Mouse (Mus musculus) midbrain, embryonic 15.5 days (tissue): ENCODE data around the gene Hoxa1. TPM values are rescaled to one million over a fixed set of nuclear protein-coding genes. Genes with fewer than 3 reads are reported as not detected.

Experiments
- ATAC-seq: fragments of 200-750 bp; cut with Nextera tagmentation; replicated peaks from 2 replicates; pipeline ENCODE4 v1.8.0; 2017; ENCODE audit warnings: moderate TSS enrichment
- H3K27ac ChIP-seq: fragments of 300-500 bp; sonication (generic); 2 replicates; pipeline ENCODE4 v1.5.1; 2015; ENCODE audit warnings: mild to moderate bottlenecking, inconsistent platforms
- H3K27me3 ChIP-seq: fragments of 300-500 bp; sonication (generic); replicated peaks from 2 replicates; pipeline ENCODE4 v1.6.1; 2015; ENCODE audit warnings: inconsistent platforms
- H3K36me3 ChIP-seq: fragments of 300-500 bp; sonication (generic); replicated peaks from 2 replicates; pipeline ENCODE4 v1.6.1; 2015; ENCODE audit warnings: inconsistent platforms
- H3K4me1 ChIP-seq: fragments of 300-500 bp; sonication (generic); 2 replicates; pipeline ENCODE4 v1.6.1; 2015; ENCODE audit warnings: inconsistent platforms
- H3K4me2 ChIP-seq: fragments of 300-500 bp; sonication (generic); 2 replicates; pipeline ENCODE4 v1.6.1; 2015; ENCODE audit warnings: inconsistent platforms, mild to moderate bottlenecking, moderate library complexity
- H3K4me3 ChIP-seq: fragments of 300-500 bp; sonication (generic); 2 replicates; pipeline ENCODE4 v1.5.1; 2015; ENCODE audit warnings: mild to moderate bottlenecking, inconsistent platforms
- H3K9ac ChIP-seq: fragments of 300-500 bp; sonication (generic); 2 replicates; pipeline ENCODE4 v1.6.1; 2015; ENCODE audit warnings: mild to moderate bottlenecking, inconsistent platforms
- H3K9me3 ChIP-seq: fragments of 300-500 bp; sonication (generic); 2 replicates; pipeline ENCODE4 v1.6.1; 2016; ENCODE audit warnings: inconsistent platforms
- WGBS: fragments of 180-500 bp; shearing (Covaris S2); methylation state at CpG from one replicate; pipeline ENCODE4 v1.1.7; 2015; ENCODE audit warnings: mixed read lengths; 5-methylcytosine and 5-hydroxymethylcytosine counted together
- polyA plus RNA-seq: library from polyadenylated mRNA; unstranded; fragments of >200 nt; fragmentation: Nextera tagmentation; extraction: Ambion mirVana; gene quantifications from 2 replicates; pipeline ENCODE4 v1.2.1, GENCODE M21; 2015

The Hoxa1 gene
- polyA plus RNA-seq, 1 experiment from 2014 or later, result 0.14 TPM

- WGBS, result 1% methylated on average over 9 of the region's 9 CpGs
- Histone ChIP-seq H3K9ac (no peak overlapping the region), H3K27me3 (peaks cover 96% of the 10 kb centered on the region), H3K4me1 (peaks cover 13% of the 10 kb centered on the region), H3K4me3 (no peak overlapping the region), H3K27ac (no peak overlapping the region), H3K36me3 (no peaks in the 10 kb centered on the region), H3K9me3 (no peaks in the 10 kb centered on the region), H3K4me2 (no peak overlapping the region)
- no peak for ATAC-seq
These were observed 1.9 kb upstream of the Hoxa1 start for GRCm38 (mm10) chr6:52159979-52160378.

- 3% methylated on average over 12 of the region's 12 CpGs for WGBS
These were observed 1.1 kb upstream of the Hoxa1 start for GRCm38 (mm10) chr6:52159164-52159761.

GRCm38 (mm10) chr6:52157466-52158275 lies 446 bp downstream of the Hoxa1 start:
- H3K9ac ChIP-seq, result no peak overlapping the region
- peak overlapping the region; percentile 40 for H3K4me3 ChIP-seq
- H3K27ac ChIP-seq, result no peak overlapping the region
- H3K4me2 ChIP-seq, result peak overlapping the region; percentile 74
- no peaks in the 10 kb centered on the region for H3K36me3 ChIP-seq
- peaks cover 98% of the 10 kb centered on the region for H3K27me3 ChIP-seq
- no peaks in the 10 kb centered on the region for H3K9me3 ChIP-seq
- WGBS, result 2% methylated on average over 32 of the region's 32 CpGs
- peaks cover 13% of the 10 kb centered on the region for H3K4me1 ChIP-seq
- no peak; the same call in 1 of the 2 replicates for ATAC-seq

More at GRCm38 (mm10) chr6:52159164-52159761, 1.1 kb upstream of the Hoxa1 start:
- Histone ChIP-seq H3K9me3 (no peaks in the 10 kb centered on the region), H3K27ac (no peak overlapping the region), H3K4me2 (peak overlapping the region; percentile 74), H3K36me3 (no peaks in the 10 kb centered on the region), H3K9ac (no peak overlapping the region), H3K27me3 (peaks cover 98% of the 10 kb centered on the region), H3K4me1 (peaks cover 13% of the 10 kb centered on the region), H3K4me3 (no peak overlapping the region; the same call in 1 of the 2 replicates)
- ATAC-seq, result no peak

- Histone ChIP-seq H3K36me3 (no peaks in the 10 kb centered on the region), H3K27ac (no peak overlapping the region), H3K4me3 (no peak overlapping the region), H3K4me1 (peaks cover 13% of the 10 kb centered on the region), H3K27me3 (peaks cover 98% of the 10 kb centered on the region), H3K4me2 (no peak overlapping the region), H3K9me3 (no peaks in the 10 kb centered on the region), H3K9ac (no peak overlapping the region)
- no peak for ATAC-seq
- WGBS, result 2% methylated on average over 20 of the region's 20 CpGs
These were observed 1.4 kb downstream of the Hoxa1 start for GRCm38 (mm10) chr6:52156551-52157200.

GRCm38 (mm10) chr6:52155471-52155870 lies 2.6 kb downstream of the Hoxa1 start:
- no peaks in the 10 kb centered on the region for H3K9me3 ChIP-seq
- peaks cover 13% of the 10 kb centered on the region for H3K4me1 ChIP-seq
- no peak overlapping the region for H3K4me2 ChIP-seq
- H3K27ac ChIP-seq, result no peak overlapping the region
- H3K36me3 ChIP-seq, result no peaks in the 10 kb centered on the region
- 46% methylated on average over 3 of the region's 3 CpGs for WGBS
- no peak overlapping the region for H3K4me3 ChIP-seq
- ATAC-seq, result no peak
- H3K9ac ChIP-seq, result no peak overlapping the region
- peaks cover 99% of the 10 kb centered on the region for H3K27me3 ChIP-seq

- H3K36me3 ChIP-seq, result no peaks in the 10 kb centered on the region
- H3K4me3 ChIP-seq, result no peak overlapping the region
- no peak overlapping the region for H3K27ac ChIP-seq
- ATAC-seq, result no peak
- 8% methylated on average over 5 of the region's 5 CpGs for WGBS
- no peak overlapping the region for H3K4me2 ChIP-seq
- H3K9me3 ChIP-seq, result no peaks in the 10 kb centered on the region
- peaks cover 12% of the 10 kb centered on the region for H3K4me1 ChIP-seq
- H3K27me3 ChIP-seq, result peaks cover 98% of the 10 kb centered on the region
- no peak overlapping the region for H3K9ac ChIP-seq
These were observed 4.1 kb downstream of the Hoxa1 start for GRCm38 (mm10) chr6:52154044-52154443.

GRCm38 (mm10) chr6:52153270-52153669 lies 4.8 kb downstream of the Hoxa1 start:
- Histone ChIP-seq H3K4me3 (no peak overlapping the region), H3K4me2 (no peak overlapping the region), H3K9me3 (no peaks in the 10 kb centered on the region), H3K27me3 (peaks cover 96% of the 10 kb centered on the region), H3K27ac (no peak overlapping the region), H3K36me3 (no peaks in the 10 kb centered on the region), H3K4me1 (peaks cover 4% of the 10 kb centered on the region), H3K9ac (no peak overlapping the region)
- no peak for ATAC-seq
- 2% methylated on average over 6 of the region's 6 CpGs for WGBS

GRCm38 (mm10) chr6:52152226-52153193 lies 5.6 kb downstream of the Hoxa1 start:
- no peak overlapping the region for H3K4me2 ChIP-seq
- no peak for ATAC-seq
- H3K27me3 ChIP-seq, result peaks cover 96% of the 10 kb centered on the region
- WGBS, result 3% methylated on average over 16 of the region's 16 CpGs
- no peaks in the 10 kb centered on the region for H3K36me3 ChIP-seq
- H3K9ac ChIP-seq, result no peak overlapping the region
- H3K27ac ChIP-seq, result no peak overlapping the region
- H3K4me1 ChIP-seq, result no peaks in the 10 kb centered on the region
- H3K9me3 ChIP-seq, result no peaks in the 10 kb centered on the region
- no peak overlapping the region for H3K4me3 ChIP-seq

GRCm38 (mm10) chr6:52151571-52151970 lies 6.5 kb downstream of the Hoxa1 start:
- WGBS, result 2% methylated on average over 4 of the region's 4 CpGs
- Histone ChIP-seq H3K4me3 (no peak overlapping the region), H3K4me2 (no peak overlapping the region), H3K27ac (no peak overlapping the region), H3K4me1 (no peaks in the 10 kb centered on the region), H3K36me3 (no peaks in the 10 kb centered on the region), H3K9me3 (no peaks in the 10 kb centered on the region), H3K9ac (no peak overlapping the region), H3K27me3 (peaks cover 95% of the 10 kb centered on the region)
- ATAC-seq, result no peak

- no peak for ATAC-seq
- peaks cover 90% of the 10 kb centered on the region for H3K27me3 ChIP-seq
- 5% methylated on average over 16 of the region's 16 CpGs for WGBS
- H3K4me2 ChIP-seq, result no peak overlapping the region
- H3K36me3 ChIP-seq, result no peaks in the 10 kb centered on the region
- H3K27ac ChIP-seq, result no peak overlapping the region
- H3K4me3 ChIP-seq, result no peak overlapping the region
- no peaks in the 10 kb centered on the region for H3K9me3 ChIP-seq
- H3K4me1 ChIP-seq, result no peaks in the 10 kb centered on the region
- H3K9ac ChIP-seq, result no peak overlapping the region
These were observed 7.6 kb downstream of the Hoxa1 start for GRCm38 (mm10) chr6:52150401-52150966.

GRCm38 (mm10) chr6:52139115-52139514 lies 19.0 kb downstream of the Hoxa1 start:
- WGBS, result 84% methylated on average over 5 of the region's 5 CpGs

More at GRCm38 (mm10) chr6:52139115-52139514, 19.0 kb downstream of the Hoxa1 start:
- Histone ChIP-seq H3K9ac (no peak overlapping the region), H3K4me2 (no peak overlapping the region), H3K27ac (no peak overlapping the region), H3K27me3 (peaks cover 7% of the 10 kb centered on the region), H3K36me3 (no peaks in the 10 kb centered on the region), H3K4me1 (peaks cover 3% of the 10 kb centered on the region; the same call in 1 of the 2 replicates), H3K4me3 (no peak overlapping the region), H3K9me3 (no peaks in the 10 kb centered on the region)
- no peak for ATAC-seq
